Mouse (Mus musculus) heart, postnatal 36 days (tissue): ENCODE results near the gene Foxc2. TPM values are rescaled to one million over a fixed set of nuclear protein-coding genes. Genes with fewer than 3 reads are reported as not detected.

Experiments
- DNase-seq, 2 experiments: peaks; one replicate each; pipeline ENCODE4 v3.0.0; 2021 to 2022
- intact Hi-C: fragments of 180-260 bp; cut with DNase I; formaldehyde crosslinking; loops from one replicate; pipeline ENCODE4 v1.15.1; 2025
- total RNA-seq, 2 experiments: library from RNA; stranded (reverse); gene quantifications; 2 replicates each; pipeline ENCODE4 v1.2.3; 2021

Foxc2 gene
- 1 to 10 TPM; 1.9 to 2.4 TPM for total RNA-seq

GRCm38 (mm10) chr8:121115948-121116347, at the start of gene Foxc2:
Gene Foxc2 (plus strand): TSS chr8:121116171.
- DNase-seq: peak in 1 of 2 experiments; percentile 84
- intact Hi-C loops: loop anchor here (2.0 to 5.0 kb wide), 2 partner anchors 55 to 476 kb away; partner anchors contain the start of gene Map1lc3b

- intact Hi-C loops: no loop called here
- no peak for DNase-seq
These were observed 44.5 kb upstream of the Foxc2 start for GRCm38 (mm10) chr8:121071454-121071853.

GRCm38 (mm10) chr8:121072406-121073130, 43.4 kb upstream of the Foxc2 start:
- intact Hi-C loops: no loop called here
- no peak for DNase-seq

- DNase-seq: no peak
- intact Hi-C loops: no loop called here
These were observed 42.5 kb upstream of the Foxc2 start for GRCm38 (mm10) chr8:121073174-121074107.

- intact Hi-C loops: no loop called here
- no peak for DNase-seq
These were observed 41.7 kb upstream of the Foxc2 start for GRCm38 (mm10) chr8:121074108-121074847.

GRCm38 (mm10) chr8:121074848-121075145, 41.2 kb upstream of the Foxc2 start:
- intact Hi-C loops: no loop called here
- DNase-seq: no peak

- intact Hi-C loops: no loop called here
- no peak for DNase-seq
These were observed 40.0 kb upstream of the Foxc2 start for GRCm38 (mm10) chr8:121075936-121076335.

GRCm38 (mm10) chr8:121076555-121076954, 39.4 kb upstream of the Foxc2 start:
- intact Hi-C loops: no loop called here
- DNase-seq: no peak

GRCm38 (mm10) chr8:121078721-121079120, 37.2 kb upstream of the Foxc2 start:
- intact Hi-C loops: no loop called here
- no peak for DNase-seq

GRCm38 (mm10) chr8:121079201-121079600, 36.8 kb upstream of the Foxc2 start:
- DNase-seq: no peak
- intact Hi-C loops: no loop called here

GRCm38 (mm10) chr8:121079944-121080343, 36.0 kb upstream of the Foxc2 start:
- DNase-seq: no peak
- intact Hi-C loops: no loop called here

GRCm38 (mm10) chr8:121080361-121081090, 35.4 kb upstream of the Foxc2 start:
- no peak for DNase-seq
- intact Hi-C loops: no loop called here

DNA sequence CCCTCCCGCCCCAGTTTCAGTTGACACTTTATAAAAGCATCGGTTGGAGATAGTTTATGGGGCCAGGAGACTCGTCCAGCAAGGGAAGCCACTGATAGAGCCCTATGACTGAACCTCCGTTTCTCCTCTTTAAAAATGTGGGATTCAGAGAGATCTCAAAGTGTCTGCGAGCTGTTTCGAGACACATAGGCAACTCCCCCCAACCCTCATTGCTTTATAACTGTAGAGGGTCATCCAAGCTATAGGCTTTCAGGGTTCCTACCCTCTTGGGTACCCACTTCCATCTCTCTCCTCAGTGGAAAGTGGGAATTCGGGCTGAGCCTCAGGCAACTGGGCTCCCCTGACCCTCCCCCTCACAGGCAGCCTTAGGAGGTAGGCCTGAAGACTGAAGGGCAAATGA, 34.6 kb upstream of the Foxc2 start:
- intact Hi-C loops: no loop called here
- no peak for DNase-seq

DNA sequence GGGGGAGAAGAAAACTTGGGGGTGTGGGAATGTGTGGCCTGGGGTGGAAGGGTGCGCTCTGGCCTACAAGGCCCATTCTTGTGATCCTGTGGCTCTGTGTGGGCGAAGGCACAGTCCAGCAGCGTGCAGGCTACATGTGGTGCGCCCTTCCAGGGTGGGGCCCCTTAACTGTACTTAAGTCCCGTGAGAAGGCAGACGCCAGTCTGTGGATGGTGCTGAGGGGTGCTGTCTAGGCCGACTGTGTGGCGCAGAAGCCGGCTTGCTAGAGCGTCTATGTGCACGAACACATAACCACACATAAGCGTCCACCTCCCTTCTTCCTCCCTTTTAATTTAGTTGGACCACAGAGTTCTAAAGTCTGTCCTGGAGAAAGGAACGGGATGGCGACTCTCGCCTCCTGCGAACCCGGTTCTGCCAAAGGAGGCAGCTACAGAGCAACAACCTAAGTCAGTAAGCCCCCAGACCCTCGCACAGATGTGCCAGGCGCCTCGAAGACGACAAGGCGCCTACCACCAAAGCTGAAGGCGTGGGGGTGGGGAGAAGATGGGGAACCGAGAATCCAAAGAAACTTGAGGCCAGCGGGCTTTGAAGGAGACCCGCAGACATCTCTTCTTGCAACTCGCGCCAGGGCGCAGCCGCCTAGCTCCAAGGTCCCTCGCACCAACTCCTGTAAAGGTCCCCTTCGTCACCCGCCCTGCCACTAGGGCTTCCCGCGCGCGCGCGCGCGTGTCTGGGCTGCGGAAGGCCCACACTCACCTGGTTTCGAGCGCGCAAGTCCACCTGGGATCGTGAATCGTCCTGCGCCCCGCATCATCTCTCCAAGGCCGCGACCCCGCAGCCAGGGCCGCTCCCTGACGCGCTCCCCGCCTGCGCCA, 33.5 kb upstream of the Foxc2 start:
- intact Hi-C loops: loop anchor here (2.0 kb wide), 1 partner anchor 110 kb away; no protein-coding TSS in a partner anchor
- DNase-seq: peak in 1 of 2 experiments; percentile 24

DNA sequence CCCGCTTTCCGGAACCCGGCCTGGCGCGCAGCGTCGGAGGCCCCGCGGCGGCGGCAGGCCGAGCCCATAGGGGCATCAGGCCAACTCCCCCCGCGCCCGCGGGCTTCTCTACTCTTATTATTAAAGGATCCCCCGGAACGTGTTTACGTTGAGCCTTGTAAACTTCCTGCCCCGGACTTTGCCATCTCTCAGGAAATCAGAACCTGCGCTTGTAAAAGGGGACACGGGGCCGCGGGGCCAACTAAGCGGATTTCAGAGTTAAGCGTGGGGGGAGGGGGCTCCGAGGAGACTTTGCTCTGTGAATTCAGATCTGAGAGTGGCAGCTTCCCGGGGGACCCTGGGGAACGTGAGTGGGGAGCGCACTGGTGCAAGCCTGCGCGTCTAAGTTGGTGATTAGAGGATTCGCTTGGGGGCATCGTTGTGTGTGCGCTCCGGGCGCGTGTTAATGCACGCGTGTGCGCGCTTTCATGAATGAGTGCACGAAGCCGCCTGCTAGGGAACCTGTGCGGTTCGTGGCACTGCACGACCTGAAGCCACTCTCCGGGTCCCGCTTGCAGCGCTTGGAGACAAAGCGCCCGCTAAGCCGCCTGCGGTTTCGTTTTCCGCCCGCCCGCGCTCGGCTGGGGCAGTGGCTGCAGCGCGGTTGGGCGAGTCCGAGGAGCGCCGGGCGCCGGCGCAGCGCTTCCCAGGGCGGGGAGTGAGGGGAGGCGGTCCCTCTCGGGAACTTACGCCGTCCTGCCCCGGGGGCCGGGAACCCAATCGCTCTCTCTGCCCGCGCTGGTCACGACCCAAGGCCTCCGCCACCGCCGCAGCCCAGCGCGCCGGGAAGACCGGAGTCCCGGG, 32.7 kb upstream of the Foxc2 start:
- intact Hi-C loops: loop anchor here (2.0 kb wide), 1 partner anchor 111 kb away; no protein-coding TSS in a partner anchor
- peak; percentile 74 to 83 for DNase-seq

- intact Hi-C loops: loop anchor here (2.0 kb wide), 1 partner anchor 111 kb away; no protein-coding TSS in a partner anchor
- DNase-seq: no peak
These were observed 32.1 kb upstream of the Foxc2 start for GRCm38 (mm10) chr8:121083936-121084209.

GRCm38 (mm10) chr8:121084210-121084951, 31.6 kb upstream of the Foxc2 start, which contains the start of gene Foxf1:
Gene Foxf1 (plus strand): TSS chr8:121084386.
- DNase-seq: peak in 1 of 2 experiments; percentile 39
- intact Hi-C loops: no loop called here

- no peak for DNase-seq
- intact Hi-C loops: no loop called here
These were observed 31.0 kb upstream of the Foxc2 start for GRCm38 (mm10) chr8:121085011-121085410.
